Mouse (Mus musculus): Measurements from ENCODE around the gene Tecrl. TPM values are rescaled to one million over a fixed set of nuclear protein-coding genes. Genes with fewer than 3 reads are reported as not detected.

The Tecrl gene
- 0.15 TPM in 1 of 2 replicates, not detected in the other for polyA plus RNA-seq (2016; fragmentation: Nextera tagmentation; extraction: Ambion mirVana)

DNA sequence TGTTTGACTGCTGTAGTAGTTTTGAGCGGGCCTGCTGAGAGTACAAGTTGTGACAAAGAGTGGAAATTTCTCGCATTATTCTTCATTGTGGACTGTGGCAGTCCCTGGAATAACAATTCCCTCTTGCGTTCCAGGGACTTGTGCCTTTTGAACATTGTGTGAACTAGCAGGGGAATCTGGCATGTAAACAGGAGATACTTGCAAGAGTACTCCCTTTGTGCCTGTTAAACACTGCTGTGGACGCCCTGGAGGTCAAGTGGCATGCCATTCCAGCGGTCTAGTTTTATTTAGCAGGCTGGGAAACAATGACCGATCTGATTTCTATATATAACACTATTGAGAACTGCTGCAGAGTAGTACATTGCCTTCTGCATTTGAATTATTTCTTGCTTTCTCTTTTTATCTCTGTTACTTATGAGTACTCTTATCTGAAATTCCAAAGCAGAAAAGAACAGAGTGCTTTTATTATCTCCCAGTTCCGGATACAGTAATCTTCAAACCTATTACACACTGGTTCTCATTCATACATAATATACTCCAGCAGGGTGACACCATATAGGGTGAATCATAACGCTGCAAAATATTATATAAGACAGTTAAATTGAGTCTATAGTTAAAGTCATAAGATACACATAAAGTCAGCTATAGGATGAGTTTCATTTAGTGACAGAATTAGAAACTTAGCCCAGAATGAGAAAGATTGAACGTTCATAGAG, at the start of gene Tecrl:
Gene Tecrl, minus strand, starts transcription at position 350 of the 716 bp plus-strand sequence.
- no peak within 1 kb of the TSS for H3K27ac ChIP-seq
- ATAC-seq (ENCODE audit: low FRiP score): no peak
- 41% methylated on average over 9 of the region's 9 CpGs for WGBS
- peaks cover 3% of the 10 kb centered on the region; the same call in 1 of the 2 replicates for H3K4me1 ChIP-seq
- no peak within 1 kb of the TSS for H3K4me2 ChIP-seq
- H3K4me3 ChIP-seq (replicated peaks): no peak within 1 kb of the TSS
- H3K36me3 ChIP-seq (replicated peaks): no peaks in the 10 kb centered on the region
- H3K27me3 ChIP-seq: no peaks in the 10 kb centered on the region
- H3K9ac ChIP-seq: no peak within 1 kb of the TSS
- H3K9me3 ChIP-seq: no peaks in the 10 kb centered on the region

DNA sequence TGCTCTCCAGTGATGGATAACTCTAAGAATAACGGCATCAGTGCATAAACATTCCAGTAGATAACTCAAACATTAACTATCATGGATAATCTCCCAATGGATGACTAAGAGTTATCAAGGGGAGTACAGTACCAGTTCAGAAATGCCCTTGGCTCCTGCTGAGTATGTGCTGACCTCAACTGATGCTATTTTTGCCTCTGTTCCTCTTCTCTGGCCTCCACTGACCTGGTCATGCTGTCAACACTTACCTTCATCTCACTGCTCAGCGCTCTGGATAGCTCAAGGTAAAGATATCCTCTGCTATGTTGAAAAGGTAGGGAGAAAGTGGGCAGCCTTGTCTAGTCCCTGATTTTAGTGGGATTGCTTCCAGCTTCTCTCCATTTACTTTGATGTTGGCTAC, 30.0 kb upstream of the Tecrl start:
- Histone ChIP-seq H3K27me3 (no peaks in the 10 kb centered on the region), H3K4me3 (replicated peaks) (no peak overlapping the region), H3K4me2 (no peak overlapping the region), H3K9me3 (no peaks in the 10 kb centered on the region), H3K27ac (no peak overlapping the region), H3K4me1 (no peaks in the 10 kb centered on the region), H3K36me3 (replicated peaks) (no peaks in the 10 kb centered on the region), H3K9ac (no peak overlapping the region)
- ATAC-seq (ENCODE audit: low FRiP score): no peak
- WGBS: 84% methylated on average over 2 of the region's 2 CpGs

DNA sequence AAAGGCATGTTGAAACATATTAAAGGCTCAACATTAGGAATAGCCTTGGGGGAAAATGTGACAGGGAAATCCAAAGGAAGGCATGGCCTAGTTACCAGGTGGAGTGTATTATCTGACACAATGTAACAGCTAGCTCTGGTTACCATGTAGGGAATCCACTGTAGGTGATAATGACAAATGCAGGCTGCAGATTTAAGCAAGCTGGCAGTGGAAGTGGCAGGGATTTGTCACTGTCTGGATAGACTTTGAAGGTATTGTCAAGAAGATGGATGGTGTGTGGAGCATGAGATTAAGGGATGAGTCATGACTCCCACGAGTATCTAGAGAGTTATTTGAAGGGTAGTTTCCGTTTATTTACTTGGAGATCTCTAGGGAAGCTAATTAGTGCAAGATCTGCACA, 3.4 kb downstream of the Tecrl start:
- 68% methylated on average over 2 of the region's 2 CpGs for WGBS
- no peak for ATAC-seq (ENCODE audit: low FRiP score)

DNA sequence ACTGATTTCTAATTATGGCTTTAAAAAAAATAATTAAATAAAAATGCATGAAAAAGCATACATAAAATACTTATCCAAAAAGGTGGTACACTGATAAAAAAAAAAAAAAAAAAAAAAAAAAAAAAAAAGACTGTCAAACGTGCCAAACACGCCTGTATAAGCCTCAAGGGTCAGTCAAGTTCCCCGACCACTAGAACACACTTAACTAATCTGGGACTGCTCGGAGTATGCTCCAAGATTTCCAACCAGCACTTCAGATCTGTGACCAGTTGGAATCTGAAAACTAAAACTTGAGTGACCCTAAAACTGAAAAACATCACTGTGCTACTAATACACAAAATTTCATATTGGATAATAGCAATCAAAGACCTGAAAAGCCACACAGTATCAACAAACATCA, 15.9 kb downstream of the Tecrl start:
- no peak overlapping the region for H3K4me2 ChIP-seq
- H3K9me3 ChIP-seq: no peaks in the 10 kb centered on the region
- H3K4me3 ChIP-seq (replicated peaks): no peak overlapping the region
- no peak for ATAC-seq (ENCODE audit: low FRiP score)
- 91% methylated on average over 4 of the region's 4 CpGs for WGBS
- H3K27ac ChIP-seq: no peak overlapping the region
- H3K4me1 ChIP-seq: no peaks in the 10 kb centered on the region
- H3K9ac ChIP-seq: no peak overlapping the region
- no peaks in the 10 kb centered on the region for H3K36me3 ChIP-seq (replicated peaks)
- H3K27me3 ChIP-seq: no peaks in the 10 kb centered on the region

More for the DNA sequence above, 3.4 kb downstream of the Tecrl start:
- Histone ChIP-seq H3K4me3 (replicated peaks) (no peak overlapping the region), H3K27me3 (no peaks in the 10 kb centered on the region), H3K9ac (no peak overlapping the region), H3K27ac (no peak overlapping the region), H3K36me3 (replicated peaks) (no peaks in the 10 kb centered on the region), H3K4me2 (no peak overlapping the region), H3K4me1 (peaks cover 3% of the 10 kb centered on the region; the same call in 1 of the 2 replicates), H3K9me3 (no peaks in the 10 kb centered on the region)

- Histone ChIP-seq H3K36me3 (replicated peaks) (no peaks in the 10 kb centered on the region), H3K27me3 (no peaks in the 10 kb centered on the region), H3K9me3 (no peaks in the 10 kb centered on the region), H3K9ac (no peak overlapping the region), H3K27ac (no peak overlapping the region), H3K4me2 (no peak overlapping the region), H3K4me1 (no peaks in the 10 kb centered on the region; the same call in 1 of the 2 replicates), H3K4me3 (replicated peaks) (no peak overlapping the region)
- WGBS: 81% methylated on average over 2 of the region's 2 CpGs
- ATAC-seq (ENCODE audit: low FRiP score): no peak
Observed at GRCm38 (mm10) chr5:83267148-83267776, 87.7 kb downstream of the Tecrl start.

DNA sequence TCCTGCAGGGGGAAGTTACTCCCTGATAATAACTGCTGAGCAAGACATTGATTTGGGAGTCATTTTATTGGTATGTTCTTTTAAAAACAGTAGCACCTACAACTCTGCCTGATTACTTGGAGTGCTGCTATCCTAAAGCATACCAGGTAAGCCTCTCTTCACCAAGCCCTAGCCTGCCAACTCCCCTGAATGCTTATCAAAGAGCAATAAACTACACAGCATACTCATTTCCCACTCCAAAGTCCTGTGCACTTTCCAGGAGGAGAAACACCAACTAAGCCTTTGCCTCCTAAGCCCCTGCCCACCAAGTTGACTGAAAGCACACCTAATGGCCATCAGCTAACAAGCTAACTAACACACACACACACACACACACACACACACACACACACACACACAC, 94.9 kb downstream of the Tecrl start:
- H3K4me2 ChIP-seq: no peak overlapping the region
- no peak overlapping the region for H3K27ac ChIP-seq
- H3K4me3 ChIP-seq (replicated peaks): no peak overlapping the region
- no peaks in the 10 kb centered on the region for H3K36me3 ChIP-seq (replicated peaks)
- H3K9ac ChIP-seq: no peak overlapping the region
- no peaks in the 10 kb centered on the region for H3K9me3 ChIP-seq
- no peak for ATAC-seq (ENCODE audit: low FRiP score)
- H3K27me3 ChIP-seq: no peaks in the 10 kb centered on the region
- H3K4me1 ChIP-seq: no peaks in the 10 kb centered on the region

GRCm38 (mm10) chr5:83254141-83254540, 100.9 kb downstream of the Tecrl start:
- Histone ChIP-seq H3K27me3 (no peaks in the 10 kb centered on the region), H3K4me3 (replicated peaks) (no peak overlapping the region), H3K27ac (no peak overlapping the region), H3K4me2 (no peak overlapping the region), H3K9me3 (no peaks in the 10 kb centered on the region), H3K4me1 (no peaks in the 10 kb centered on the region), H3K36me3 (replicated peaks) (no peaks in the 10 kb centered on the region), H3K9ac (no peak overlapping the region)
- WGBS: 87% methylated on average over 2 of the region's 2 CpGs
- no peak for ATAC-seq (ENCODE audit: low FRiP score)

GRCm38 (mm10) chr5:83238848-83239452, 116.0 kb downstream of the Tecrl start:
- no peak overlapping the region for H3K27ac ChIP-seq
- no peaks in the 10 kb centered on the region for H3K9me3 ChIP-seq
- ATAC-seq (ENCODE audit: low FRiP score): no peak
- no peak overlapping the region for H3K9ac ChIP-seq
- WGBS: 13% methylated on average over 5 of the region's 5 CpGs
- H3K36me3 ChIP-seq (replicated peaks): no peaks in the 10 kb centered on the region
- peaks cover 6% of the 10 kb centered on the region; the same call in 1 of the 2 replicates for H3K4me1 ChIP-seq
- H3K4me2 ChIP-seq: no peak overlapping the region
- no peak overlapping the region for H3K4me3 ChIP-seq (replicated peaks)
- H3K27me3 ChIP-seq: no peaks in the 10 kb centered on the region

Measured in forebrain, embryonic 12.5 days (tissue).